Mouse (Mus musculus) ES-Bruce4 (cell line): Measurements from ENCODE around the gene Sfxn3. TPM values are rescaled to one million over a fixed set of nuclear protein-coding genes. Genes with fewer than 3 reads are reported as not detected.

Experiments used
- H3K27ac ChIP-seq: 2 replicates; pipeline ENCODE4 v1.5.1; 2012; ENCODE audit warnings: low read length, inconsistent platforms; ENCODE audit not compliant: insufficient read depth
- H3K27me3 ChIP-seq: 2 replicates; pipeline ENCODE4 v1.6.1; 2012; ENCODE audit warnings: mild to moderate bottlenecking, low read length, inconsistent platforms; ENCODE audit not compliant: control insufficient read depth, poor library complexity, insufficient read depth, severe bottlenecking
- H3K36me3 ChIP-seq: 2 replicates; pipeline ENCODE4 v1.6.1; 2012; ENCODE audit warnings: inconsistent platforms, mild to moderate bottlenecking, low read length, moderate library complexity; ENCODE audit not compliant: control insufficient read depth, poor library complexity, insufficient read depth, severe bottlenecking
- H3K4me1 ChIP-seq: one replicate; pipeline ENCODE4 v1.8.1; 2011; ENCODE audit warnings: low read length; ENCODE audit not compliant: control insufficient read depth, insufficient read depth
- H3K4me3 ChIP-seq: 2 replicates; pipeline ENCODE4 v1.5.1; 2011; ENCODE audit warnings: low read depth, mild to moderate bottlenecking, low read length
- H3K9ac ChIP-seq: 2 replicates; pipeline ENCODE4 v1.6.1; 2012; ENCODE audit warnings: low read depth, mild to moderate bottlenecking, inconsistent platforms; ENCODE audit not compliant: poor library complexity, severe bottlenecking
- H3K9me3 ChIP-seq: replicated peaks from 2 replicates; pipeline ENCODE4 v1.6.1; 2012; ENCODE audit warnings: mild to moderate bottlenecking, low read length, inconsistent platforms; ENCODE audit not compliant: control insufficient read depth, poor library complexity, insufficient read depth, severe bottlenecking
- CTCF ChIP-seq: IDR thresholded peaks from one replicate; pipeline ENCODE4 v1.8.1; 2011; ENCODE audit warnings: low read depth, low read length
- EP300 ChIP-seq: IDR thresholded peaks from 2 replicates; pipeline ENCODE4 v1.6.1; 2011; ENCODE audit warnings: low read depth, low read length; ENCODE audit not compliant: insufficient read depth
- POLR2A ChIP-seq: IDR thresholded peaks from one replicate; pipeline ENCODE4 v1.8.1; 2011; ENCODE audit warnings: low read length; ENCODE audit not compliant: insufficient read depth
- polyA plus RNA-seq: library from polyadenylated mRNA; stranded (reverse); fragments of >200 nt; gene quantifications from 2 replicates; pipeline ENCODE4 v1.2.4, GENCODE M21; 2011; ENCODE audit warnings: low read depth; ENCODE audit not compliant: missing spikeins, insufficient read depth, insufficient read length

Sfxn3 gene
- polyA plus RNA-seq, 1 experiment, result 15.6 TPM

DNA sequence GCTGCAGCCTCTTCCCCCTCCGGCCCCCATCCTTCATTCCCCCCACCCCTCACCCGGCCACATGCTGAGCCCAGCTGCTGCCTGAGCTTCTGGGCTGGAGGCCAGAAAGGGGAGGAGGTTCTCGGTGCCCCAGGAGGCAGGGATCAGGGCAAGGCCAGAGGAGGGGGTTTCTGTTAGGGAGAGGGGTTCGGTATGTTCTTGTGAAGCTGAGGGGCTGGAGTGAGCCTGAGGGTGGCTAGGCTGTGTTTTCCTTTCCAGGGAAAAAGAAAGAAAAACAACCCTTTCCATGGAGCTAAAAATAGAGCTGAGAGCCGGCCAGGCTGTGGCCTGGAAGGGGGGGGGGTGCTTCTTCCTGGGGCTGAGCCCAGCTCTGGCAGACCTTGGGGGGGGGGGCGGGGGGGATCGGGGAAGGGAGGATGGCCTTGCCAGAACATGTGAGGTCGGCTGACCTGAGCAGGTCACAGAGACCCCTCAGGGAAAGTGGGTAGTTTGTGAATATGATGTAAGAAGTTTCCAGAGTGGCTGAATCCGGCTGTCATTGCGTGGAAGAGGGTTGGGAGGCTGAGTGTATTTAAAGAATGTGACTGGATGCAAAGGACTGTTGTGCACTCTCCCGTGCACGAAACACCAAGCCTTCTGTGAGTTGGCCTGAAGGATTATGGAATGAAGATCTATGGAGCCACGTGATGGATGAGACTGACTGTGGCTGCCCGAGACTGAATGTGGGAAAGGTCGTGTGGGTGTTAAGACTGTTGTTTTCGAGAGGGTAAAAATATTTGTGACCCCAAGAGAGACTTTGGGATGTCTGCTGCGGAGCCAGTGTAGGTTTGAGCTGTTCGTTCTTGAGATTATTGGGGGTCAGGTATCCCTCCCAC lies 30.7 kb upstream of the Sfxn3 start:
- H3K4me3 ChIP-seq, result peak overlapping the region; percentile 83
- peaks cover 7% of the 10 kb centered on the region for H3K4me1 ChIP-seq
- H3K36me3 ChIP-seq, result peaks cover 6% of the 10 kb centered on the region; the same call in 1 of the 2 replicates
- no peaks in the 10 kb centered on the region for H3K27me3 ChIP-seq
- peak overlapping the region; percentile 82 for H3K27ac ChIP-seq
- TF ChIP-seq EP300, result peak; percentile 74
- no peak for TF ChIP-seq POLR2A
- TF ChIP-seq CTCF, result no peak
- no peaks in the 10 kb centered on the region for H3K9me3 ChIP-seq
- peak overlapping the region; percentile 86 for H3K9ac ChIP-seq

DNA sequence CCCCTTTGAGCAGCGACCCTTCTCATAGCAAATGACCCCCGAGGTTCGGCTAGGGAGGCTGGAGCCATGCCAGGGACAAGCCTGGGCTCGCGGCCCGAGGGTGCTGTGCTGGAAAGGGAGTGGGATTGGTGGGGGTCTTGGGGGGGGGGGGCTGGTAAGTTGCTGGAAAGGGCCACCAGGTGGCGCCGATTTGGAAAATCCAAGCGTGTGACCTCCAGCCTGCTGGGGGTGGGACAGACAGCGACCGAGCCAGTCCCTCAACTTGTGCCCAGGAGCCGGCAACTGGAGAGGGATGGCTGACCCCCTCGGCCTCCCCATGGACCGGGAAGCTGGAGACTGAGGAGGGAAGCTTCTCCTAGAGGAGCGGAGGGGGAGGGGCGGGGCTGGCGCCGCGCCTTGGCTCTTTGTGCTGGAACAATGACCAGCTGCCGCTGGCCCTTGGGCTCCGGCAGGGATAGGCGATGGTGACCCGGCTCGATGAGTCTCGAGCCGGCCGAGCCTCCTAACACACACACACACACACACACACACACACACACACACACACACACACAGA lies 30.0 kb upstream of the Sfxn3 start:
- Histone ChIP-seq H3K9ac (peak overlapping the region; percentile 86), H3K27me3 (no peaks in the 10 kb centered on the region), H3K9me3 (no peaks in the 10 kb centered on the region), H3K27ac (peak overlapping the region; percentile 82), H3K4me3 (peak overlapping the region; percentile 75), H3K36me3 (0 out of 2 replicates have a peak, but pooled peaks cover 2% of the 10 kb centered on the region), H3K4me1 (peaks cover 7% of the 10 kb centered on the region)
- TF ChIP-seq CTCF (peak; percentile 19), EP300 (no peak)

DNA sequence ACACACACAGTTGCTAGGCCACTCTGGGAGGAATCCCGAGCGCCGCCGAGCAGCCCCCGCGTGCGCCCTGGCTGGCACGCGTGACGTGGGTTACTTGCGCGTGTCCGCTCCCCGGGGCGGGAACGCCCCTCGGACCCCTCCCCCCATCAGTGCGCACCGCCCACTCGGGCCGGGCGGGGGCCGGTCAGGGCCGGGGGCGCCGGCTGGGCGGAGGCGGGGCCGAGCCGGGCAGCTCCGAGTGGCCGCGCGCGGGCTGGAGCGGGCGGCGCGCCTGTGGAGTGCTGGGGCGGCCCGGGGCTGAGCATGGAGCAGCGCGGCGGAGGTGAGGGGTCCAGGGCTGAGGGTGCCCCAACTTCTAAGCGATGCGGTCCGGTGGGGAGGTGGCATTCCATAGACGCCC lies 29.4 kb upstream of the Sfxn3 start:
- Histone ChIP-seq H3K36me3 (0 out of 2 replicates have a peak, but pooled peaks cover 2% of the 10 kb centered on the region), H3K27me3 (no peaks in the 10 kb centered on the region), H3K4me3 (peak overlapping the region; percentile 75), H3K9ac (peak overlapping the region; percentile 86), H3K27ac (no peak overlapping the region), H3K9me3 (no peaks in the 10 kb centered on the region), H3K4me1 (peaks cover 5% of the 10 kb centered on the region)
- TF ChIP-seq CTCF (no peak), POLR2A (no peak), EP300 (no peak)

DNA sequence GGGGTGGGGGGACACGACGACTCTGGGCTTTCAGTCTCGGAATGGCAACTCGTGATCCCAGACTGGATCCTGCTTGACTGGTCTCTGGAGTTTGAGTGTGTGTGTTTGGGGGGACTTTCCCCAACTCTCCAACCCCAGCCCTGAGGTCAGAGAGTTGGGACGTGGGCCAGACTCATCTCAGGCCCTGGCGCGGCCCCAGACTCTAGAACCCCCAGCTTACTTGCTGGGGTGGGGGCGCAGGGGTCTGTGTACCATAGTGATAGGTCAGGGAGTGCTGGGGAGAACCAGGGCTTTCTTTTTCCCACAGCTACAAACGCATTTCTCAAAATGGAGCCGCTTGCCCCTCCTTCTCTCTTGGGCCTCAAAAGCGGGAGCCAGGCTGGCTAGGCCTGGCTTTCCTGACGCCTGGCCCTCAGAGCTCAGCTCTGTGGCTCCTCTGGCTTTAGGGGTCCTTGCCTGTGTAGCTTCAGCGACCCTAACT lies 28.9 kb upstream of the Sfxn3 start:
- H3K9ac ChIP-seq, result peak overlapping the region; percentile 86
- no peak overlapping the region for H3K27ac ChIP-seq
- no peaks in the 10 kb centered on the region for H3K27me3 ChIP-seq
- peaks cover 5% of the 10 kb centered on the region for H3K4me1 ChIP-seq
- TF ChIP-seq EP300 (no peak), CTCF (no peak), POLR2A (no peak)
- 0 out of 2 replicates have a peak, but pooled peaks cover 2% of the 10 kb centered on the region for H3K36me3 ChIP-seq
- H3K9me3 ChIP-seq, result no peaks in the 10 kb centered on the region
- H3K4me3 ChIP-seq, result peak overlapping the region; percentile 74

- no peak for TF ChIP-seq CTCF
- no peak for TF ChIP-seq POLR2A
- no peak for TF ChIP-seq EP300
- Histone ChIP-seq H3K36me3 (0 out of 2 replicates have a peak, but pooled peaks cover 2% of the 10 kb centered on the region), H3K4me1 (no peaks in the 10 kb centered on the region), H3K4me3 (no peak overlapping the region), H3K9me3 (no peaks in the 10 kb centered on the region), H3K27me3 (no peaks in the 10 kb centered on the region), H3K27ac (no peak overlapping the region), H3K9ac (no peak overlapping the region)
Observed at GRCm38 (mm10) chr19:45020348-45020747, 27.0 kb upstream of the Sfxn3 start.

- Histone ChIP-seq H3K4me1 (peaks cover under 1% of the 10 kb centered on the region), H3K27me3 (no peaks in the 10 kb centered on the region), H3K36me3 (0 out of 2 replicates have a peak, but pooled peaks cover 2% of the 10 kb centered on the region), H3K4me3 (no peak overlapping the region), H3K27ac (no peak overlapping the region), H3K9ac (no peak overlapping the region), H3K9me3 (no peaks in the 10 kb centered on the region)
- TF ChIP-seq EP300, result no peak
- TF ChIP-seq POLR2A, result no peak
- no peak for TF ChIP-seq CTCF
Observed at GRCm38 (mm10) chr19:45021362-45021761, 25.9 kb upstream of the Sfxn3 start.
